Mouse (Mus musculus) T-helper 2 cell (primary cell): Measurements from ENCODE around the gene Ubqln3.

Experiments used
- in situ Hi-C: fragments of 300-600 bp; cut with MboI, MseI; formaldehyde crosslinking; loops from one replicate; pipeline ENCODE4 v1.15.1; 2025; ENCODE audit warnings: high pct_unique_total_duplicates

The Ubqln3 gene

DNA sequence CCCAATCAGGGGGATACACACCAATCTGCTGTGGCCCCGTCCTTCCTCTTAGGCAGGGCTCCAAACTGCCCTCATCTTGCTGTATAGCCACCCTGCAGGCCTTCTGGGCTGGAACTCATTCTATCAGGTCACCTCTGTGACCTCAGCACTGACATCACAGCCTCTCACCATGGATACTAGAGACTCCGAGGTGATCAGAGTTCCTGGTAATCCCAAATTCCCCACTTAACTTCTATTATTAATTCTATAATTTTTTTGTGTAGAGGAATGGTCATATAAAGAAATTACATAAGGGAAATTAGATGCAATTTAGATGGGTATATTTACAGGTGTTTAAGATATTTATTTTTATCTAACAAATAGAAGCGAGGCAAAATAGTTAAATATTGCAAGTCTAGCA, at the start of gene Ubqln3:
Gene Ubqln3 (minus strand): TSS at position 101 of the 400 bp plus-strand sequence.
- in situ Hi-C loops, result no loop called here

DNA sequence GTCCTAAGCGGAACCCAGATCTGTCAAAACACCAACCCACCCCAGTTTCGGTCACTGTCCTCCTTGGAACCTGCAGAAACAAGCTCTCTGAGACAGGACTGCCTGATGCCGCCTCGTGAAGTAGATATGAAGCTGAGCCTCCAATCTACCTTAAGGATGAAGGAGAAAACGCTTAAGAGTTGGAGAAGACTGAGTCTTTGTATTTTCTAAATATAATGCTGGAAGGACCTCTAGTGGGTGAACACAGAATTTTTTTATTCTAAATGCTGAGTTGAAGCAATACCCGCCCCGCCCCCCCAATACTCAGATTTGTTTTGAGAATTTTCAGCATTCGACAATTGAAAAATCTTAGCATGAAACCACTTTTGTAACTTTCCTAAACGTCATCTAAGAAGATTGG, 48.2 kb upstream of the Ubqln3 start:
- in situ Hi-C loops, result loop anchor here (25.0 kb wide), 1 partner anchor 1296 kb away; the partner anchor contains the start of gene Cavin3

DNA sequence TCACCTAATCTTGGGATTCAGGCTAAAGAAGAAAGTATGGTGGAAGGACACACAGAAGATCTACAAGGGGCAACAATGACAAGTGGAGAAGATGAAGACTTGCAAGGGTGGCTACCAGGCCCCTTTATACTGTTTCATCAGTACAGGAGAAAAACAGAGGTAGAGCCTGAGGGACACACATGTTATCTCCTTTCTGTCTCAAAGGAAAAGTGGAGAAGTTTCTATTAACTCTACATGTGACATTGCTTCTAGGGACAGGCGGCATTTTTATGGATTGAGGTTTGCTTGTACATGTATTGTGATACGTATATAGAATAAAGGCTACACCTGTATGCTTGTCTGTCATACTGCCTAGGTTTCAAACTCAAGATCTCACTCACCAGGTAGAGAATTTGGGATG, 40.2 kb upstream of the Ubqln3 start, which contains the start of gene Olfr648:
Gene Olfr648 (minus strand): TSS at position 101 of the 400 bp plus-strand sequence.
- in situ Hi-C loops, result loop anchor here (10.0 to 25.0 kb wide), 2 partner anchors 228 to 1304 kb away; partner anchors contain the start of gene Cavin3

- in situ Hi-C loops, result loop anchor here (25.0 kb wide), 1 partner anchor 1308 kb away; the partner anchor contains the start of gene Cavin3
Measured at GRCm38 (mm10) chr7:104179074-104179473, 36.0 kb upstream of the Ubqln3 start.

- in situ Hi-C loops, result loop anchor here (25.0 kb wide), 1 partner anchor 1309 kb away; the partner anchor contains the start of gene Cavin3
Measured at GRCm38 (mm10) chr7:104178422-104179054, 35.5 kb upstream of the Ubqln3 start.

DNA sequence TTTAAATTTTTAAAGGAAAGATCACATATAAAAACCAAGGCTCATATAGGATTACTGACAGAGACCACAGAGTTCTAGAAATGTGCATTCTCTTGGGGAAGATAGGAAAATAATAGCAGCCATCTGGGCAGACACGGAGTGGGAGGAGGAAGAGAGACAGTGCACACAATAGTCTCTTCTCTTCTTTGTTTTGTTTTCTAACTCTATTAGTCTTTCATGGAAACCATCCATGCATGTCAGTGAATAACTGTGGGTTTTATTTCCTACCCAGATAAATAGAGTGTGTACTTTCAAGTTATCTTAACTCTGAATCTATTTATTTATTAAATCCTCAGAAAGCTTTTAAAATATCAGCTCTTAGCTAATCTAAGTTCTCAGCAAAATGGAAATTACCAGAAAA, 32.0 kb upstream of the Ubqln3 start:
- in situ Hi-C loops, result loop anchor here (25.0 kb wide), 1 partner anchor 1312 kb away; the partner anchor contains the start of gene Cavin3

- in situ Hi-C loops, result no loop called here
Measured at GRCm38 (mm10) chr7:104169634-104170204, 26.6 kb upstream of the Ubqln3 start.

DNA sequence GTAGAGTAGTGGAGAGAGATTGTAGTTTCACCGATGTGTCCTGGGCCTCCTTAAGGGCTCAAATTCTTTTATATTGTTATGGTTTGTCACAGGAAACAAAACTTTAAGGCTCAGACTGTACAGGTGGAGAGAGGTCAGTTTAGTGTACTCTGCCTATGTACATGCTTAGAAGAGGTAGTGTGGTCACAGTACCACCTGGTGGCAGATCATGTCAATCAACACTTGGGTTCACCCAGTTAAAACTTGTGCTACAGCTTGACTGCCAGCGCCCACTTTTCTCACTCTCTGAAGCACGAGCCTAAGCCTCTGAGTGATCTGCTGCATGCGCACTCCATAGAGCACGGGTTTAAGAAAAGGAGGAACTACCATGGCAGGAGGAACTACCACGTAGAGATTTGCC, 24.0 kb upstream of the Ubqln3 start:
- in situ Hi-C loops, result no loop called here

DNA sequence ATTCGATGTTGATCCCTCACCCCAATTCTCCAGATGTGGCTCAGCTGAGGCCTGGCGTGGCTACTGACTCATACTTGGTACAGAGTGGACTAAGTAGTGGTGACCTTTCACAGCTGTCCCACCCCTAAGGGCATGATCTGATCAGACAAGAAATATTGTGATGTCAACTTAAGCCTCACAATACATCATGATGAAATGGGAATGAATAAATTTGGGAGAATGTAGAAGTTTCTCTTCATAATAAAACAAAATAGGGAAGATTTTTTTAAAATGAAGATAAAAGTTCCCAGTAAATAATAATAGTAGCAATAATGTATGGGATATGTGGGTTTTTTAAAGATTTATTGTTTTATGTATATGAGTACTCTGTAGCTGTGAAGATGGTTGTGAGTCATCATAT, 7.4 kb upstream of the Ubqln3 start, which contains the start of gene Ubqlnl:
Gene Ubqlnl (minus strand): TSS at position 101 of the 400 bp plus-strand sequence.
- in situ Hi-C loops, result no loop called here

GRCm38 (mm10) chr7:104137305-104137704, 5.8 kb downstream of the Ubqln3 start, which contains the start of gene Olfr643:
Gene Olfr643 (minus strand): TSS chr7:104137405.
- in situ Hi-C loops, result no loop called here

- in situ Hi-C loops, result no loop called here
Measured at GRCm38 (mm10) chr7:104129726-104130125, 13.4 kb downstream of the Ubqln3 start, which contains the start of gene Ubqln5. Gene Ubqln5 (minus strand): TSS chr7:104129826.

- in situ Hi-C loops, result no loop called here
Measured at GRCm38 (mm10) chr7:104104757-104104972, 38.4 kb downstream of the Ubqln3 start, which contains the start of gene Olfr646. Gene Olfr646 (plus strand): TSS chr7:104104873.

DNA sequence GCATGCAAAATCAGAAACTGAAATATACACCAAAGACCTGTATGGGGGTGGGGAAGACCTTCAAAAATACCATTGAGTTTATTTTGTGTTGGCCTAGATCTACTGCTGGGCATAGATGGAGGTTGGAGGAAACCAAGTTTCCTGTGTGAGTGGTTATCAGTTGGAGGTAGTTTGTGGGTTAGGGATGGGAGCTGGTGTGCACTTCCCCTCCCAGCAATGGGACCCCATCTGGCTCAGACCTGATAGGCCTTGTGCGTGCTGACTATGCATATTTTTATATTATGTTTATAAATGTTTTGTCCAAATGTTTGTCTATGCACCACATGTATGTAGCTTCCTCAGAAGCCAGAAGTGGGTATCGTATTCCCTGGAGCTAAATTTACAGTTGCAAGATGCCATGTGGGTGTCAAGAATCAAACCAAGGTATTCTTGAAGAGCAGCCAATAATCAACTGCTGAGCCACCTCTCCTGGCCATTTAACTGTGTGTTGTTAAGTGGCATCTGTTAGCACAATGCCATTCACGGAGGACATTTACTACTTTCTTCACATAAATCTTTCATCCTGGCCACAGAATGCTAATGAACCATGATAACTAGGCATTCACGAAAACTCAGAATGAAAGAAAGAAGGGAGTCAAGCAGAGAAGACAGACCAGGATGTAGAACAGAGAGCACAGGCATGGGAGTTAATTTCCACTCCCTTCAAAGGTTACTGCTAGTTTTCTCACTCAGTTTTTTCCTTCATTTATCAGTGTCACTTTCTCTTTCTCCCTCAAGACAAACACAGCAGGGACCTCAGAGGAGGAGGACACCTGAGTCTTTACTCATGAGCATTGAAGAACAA, 38.9 kb downstream of the Ubqln3 start:
- in situ Hi-C loops, result no loop called here
